In the genomic region with DNA sequence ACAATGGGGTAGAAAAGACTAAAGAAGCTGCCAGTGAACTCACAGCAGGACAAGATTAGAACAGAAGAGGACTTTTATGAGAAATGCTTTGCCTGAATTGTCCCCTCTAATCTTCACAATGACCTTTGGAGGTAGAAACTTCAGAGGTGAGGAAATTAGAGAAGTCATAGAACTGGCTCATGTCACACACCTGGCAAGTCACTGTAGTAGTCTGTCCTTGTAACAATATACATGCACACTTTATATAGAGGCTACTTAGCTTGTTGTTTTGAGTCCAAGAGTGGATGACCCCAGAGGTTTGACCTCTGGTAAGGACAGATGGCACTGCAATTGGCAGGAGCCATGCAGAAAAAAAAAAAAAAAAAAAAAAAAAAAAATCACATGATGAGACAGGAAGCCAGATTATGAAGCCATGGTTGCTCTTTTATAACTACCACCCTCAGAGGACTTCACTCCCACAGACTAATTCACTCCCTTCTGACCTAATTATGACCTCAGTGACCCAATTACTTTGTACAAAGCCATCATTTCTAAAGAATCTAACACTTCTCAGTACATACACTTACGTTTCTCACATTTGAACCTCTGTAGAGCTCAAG, we compare ENCODE assay signal across 16 mouse cellular contexts. TPM values are rescaled to one million over a fixed set of nuclear protein-coding genes. Genes with fewer than 3 reads are reported as not detected.
DNase-seq lines count a peak whose midpoint lies in the region; ATAC-seq and TF ChIP-seq lines count a peak whose summit lies in the region.
"Had no signal": no experiment of that assay in that cellular context is flagged by ENCODE, and none has a peak within 500 bp of the region (broad histone marks: within the 10 kb centered on the region; RNA-seq: fewer than 3 reads in every experiment).

No protein-coding gene starts in this region.

- TF ChIP-seq POLR2A in heart, adult 2 months (IDR thresholded peaks at IDR 0.05; ENCODE audit: insufficient read depth, low read depth, low read length) = no peak

- no peak overlapping the region for H3K4me2 ChIP-seq in heart, embryonic 12.5 days
- no peak overlapping the region for H3K4me2 ChIP-seq in midbrain, embryonic 12.5 days (replicated peaks)
- no peak overlapping the region for H3K4me2 ChIP-seq in midbrain, postnatal 0 days (ENCODE audit: low read depth, low read length, poor library complexity, severe bottlenecking)
- H3K4me2 ChIP-seq: hindbrain, embryonic 13.5 days; limb, embryonic 13.5 days; lung, embryonic 15.5 days had no signal

- H3K36me3 ChIP-seq in heart, adult 2 months (ENCODE audit: control insufficient read depth, insufficient read depth, low read length) = peaks cover 15% of the 10 kb centered on the region
- no peaks in the 10 kb centered on the region for H3K36me3 ChIP-seq in heart, embryonic 12.5 days
- no peaks in the 10 kb centered on the region for H3K36me3 ChIP-seq in midbrain, embryonic 12.5 days
- H3K36me3 ChIP-seq in midbrain, postnatal 0 days (ENCODE audit: insufficient read depth, low read length) = no peaks in the 10 kb centered on the region
- no peaks in the 10 kb centered on the region for H3K36me3 ChIP-seq in splenic B cell, adult 2 months (ENCODE audit: control insufficient read depth, insufficient read depth, low read length, poor library complexity, severe bottlenecking)
- H3K36me3 ChIP-seq: hindbrain, embryonic 13.5 days; limb, embryonic 13.5 days; lung, embryonic 15.5 days had no signal

- H3K27ac ChIP-seq in heart, adult 2 months = 0 out of 2 replicates have a peak overlapping the region, but pooled peaks have one; percentile 8
- no peak overlapping the region for H3K27ac ChIP-seq in heart, embryonic 12.5 days (ENCODE audit: poor library complexity, severe bottlenecking)
- H3K27ac ChIP-seq in midbrain, embryonic 12.5 days (replicated peaks) = no peak overlapping the region
- no peak overlapping the region for H3K27ac ChIP-seq in midbrain, postnatal 0 days (ENCODE audit: low read depth, low read length)
- H3K27ac ChIP-seq: hindbrain, embryonic 13.5 days; left cerebral cortex, adult 2 months; limb, embryonic 13.5 days; lung, embryonic 15.5 days had no signal

- ATAC-seq in heart, embryonic 12.5 days (ENCODE audit: insufficient number of reproducible peaks, low FRiP score) = no peak
- 0 out of 2 replicates have a peak, but pooled peaks have one; percentile 30 for ATAC-seq in midbrain, embryonic 12.5 days (ENCODE audit: low FRiP score, low read depth)
- ATAC-seq in midbrain, postnatal 0 days (ENCODE audit: low FRiP score) = no peak

- H3K27me3 ChIP-seq in heart, adult 2 months (ENCODE audit: control insufficient read depth, insufficient read depth, low read length) = no peaks in the 10 kb centered on the region
- H3K27me3 ChIP-seq in heart, embryonic 12.5 days (replicated peaks) = no peaks in the 10 kb centered on the region
- no peaks in the 10 kb centered on the region for H3K27me3 ChIP-seq in midbrain, embryonic 12.5 days
- no peaks in the 10 kb centered on the region for H3K27me3 ChIP-seq in midbrain, postnatal 0 days (ENCODE audit: insufficient read depth, low read length)
- H3K27me3 ChIP-seq in splenic B cell, adult 2 months (ENCODE audit: control insufficient read depth, insufficient read depth, low read length, poor library complexity, severe bottlenecking) = no peaks in the 10 kb centered on the region
- H3K27me3 ChIP-seq: hindbrain, embryonic 13.5 days; limb, embryonic 13.5 days; lung, embryonic 15.5 days had no signal

- no peak for TF ChIP-seq EP300 in heart, adult 2 months (IDR thresholded peaks at IDR 0.05; ENCODE audit: insufficient read depth, low read depth, low read length)

- H3K79me2 ChIP-seq in heart, adult 2 months (replicated peaks; ENCODE audit: control insufficient read depth, insufficient read depth, low read length) = no peaks in the 10 kb centered on the region; the same call in 1 of the 2 replicates

- no peak for DNase-seq in heart, adult 2 months
- DNase-seq in midbrain, postnatal 0 days (ENCODE audit: low spot score) = no peak
- DNase-seq in adipocyte (ENCODE audit: low spot score) = peak; percentile 38
- DNase-seq in splenic B cell, adult 2 months (ENCODE audit: low read depth, low spot score) = peak; percentile 20
- no peak for DNase-seq in thymus, postnatal 0 days (ENCODE audit: low spot score)
- DNase-seq in embryo, embryonic 10.5 days (ENCODE audit: low spot score) = no peak
- DNase-seq: cerebellum, postnatal 36 days; gastrocnemius, postnatal 25 days; kidney, adult 9 months; thymus, postnatal 36 days had no signal

- 34% methylated on average over 1 of the region's 1 CpGs for WGBS in heart, adult 2 months
- WGBS in heart, embryonic 12.5 days = 80% methylated on average over 1 of the region's 1 CpGs
- WGBS in midbrain, embryonic 12.5 days = 47% methylated on average over 1 of the region's 1 CpGs
- 78% methylated on average over 1 of the region's 1 CpGs for WGBS in midbrain, postnatal 0 days

- no peaks in the 10 kb centered on the region for H3K9me3 ChIP-seq in heart, embryonic 12.5 days (replicated peaks)
- no peaks in the 10 kb centered on the region for H3K9me3 ChIP-seq in midbrain, embryonic 12.5 days
- H3K9me3 ChIP-seq in midbrain, postnatal 0 days (ENCODE audit: low read length) = no peaks in the 10 kb centered on the region
- H3K9me3 ChIP-seq: hindbrain, embryonic 13.5 days; limb, embryonic 13.5 days; lung, embryonic 15.5 days had no signal

- intact Hi-C loops in heart, adult 2 months (cut with DNase I) = loop anchor here (2.0 kb wide), 1 partner anchor 15 kb away; no protein-coding TSS in a partner anchor

- H3K4me3 ChIP-seq in heart, adult 2 months = no peak overlapping the region
- H3K4me3 ChIP-seq in heart, embryonic 12.5 days = no peak overlapping the region
- H3K4me3 ChIP-seq in midbrain, embryonic 12.5 days = no peak overlapping the region
- H3K4me3 ChIP-seq in midbrain, postnatal 0 days (ENCODE audit: low read depth, low read length) = no peak overlapping the region
- H3K4me3 ChIP-seq: hindbrain, embryonic 13.5 days; left cerebral cortex, adult 2 months; limb, embryonic 13.5 days; lung, embryonic 15.5 days had no signal

- H3K4me1 ChIP-seq in heart, adult 2 months (ENCODE audit: control insufficient read depth, insufficient read depth, low read length) = peaks cover 2% of the 10 kb centered on the region; the same call in 1 of the 2 replicates
- H3K4me1 ChIP-seq in heart, embryonic 12.5 days (replicated peaks) = peaks cover 10% of the 10 kb centered on the region
- H3K4me1 ChIP-seq in midbrain, embryonic 12.5 days = peaks cover 12% of the 10 kb centered on the region; the same call in 1 of the 2 replicates
- H3K4me1 ChIP-seq in midbrain, postnatal 0 days (ENCODE audit: insufficient read depth, low read length) = no peaks in the 10 kb centered on the region
- H3K4me1 ChIP-seq: lung, embryonic 15.5 days had no signal

- no peak for TF ChIP-seq CTCF in heart, adult 2 months (IDR thresholded peaks at IDR 0.05)
- no peak for TF ChIP-seq CTCF in midbrain, postnatal 0 days (IDR thresholded peaks at IDR 0.05)

- no peak overlapping the region for H3K9ac ChIP-seq in heart, adult 2 months (ENCODE audit: low read depth, low read length)
- no peak overlapping the region for H3K9ac ChIP-seq in heart, embryonic 12.5 days
- H3K9ac ChIP-seq in midbrain, embryonic 12.5 days (replicated peaks) = no peak overlapping the region
- no peak overlapping the region for H3K9ac ChIP-seq in midbrain, postnatal 0 days (replicated peaks; ENCODE audit: low read length, poor library complexity, severe bottlenecking)
- H3K9ac ChIP-seq: hindbrain, embryonic 13.5 days; limb, embryonic 13.5 days; lung, embryonic 15.5 days had no signal

RNA-seq across cellular contexts. Expression of a gene that starts 20.1 kb away (rescaled TPM):
- 10 to 100 TPM; 82.9 to 93.8 TPM for total RNA-seq in heart, adult 2 months (2021)
- 72.9 and 227 TPM in 2 replicates for polyA plus RNA-seq in heart, adult 2 months (2012; rRNA removed)
- 163 and 170 TPM in 2 replicates for polyA plus RNA-seq in heart, embryonic 12.5 days (2016; fragmentation: Nextera tagmentation; extraction: Ambion mirVana)
- 217 and 224 TPM in 2 replicates for polyA plus RNA-seq in midbrain, embryonic 12.5 days (2016; fragmentation: Nextera tagmentation; extraction: Ambion mirVana)
- total RNA-seq in midbrain, postnatal 0 days (2014; rRNA removed) = 73.8 and 82.5 TPM in 2 replicates
- polyA plus RNA-seq in midbrain, postnatal 0 days (2015; fragmentation: Nextera tagmentation; extraction: Ambion mirVana) = 112 and 114 TPM in 2 replicates
- polyA plus RNA-seq in thymus, postnatal 0 days (2015; fragmentation: Nextera tagmentation; extraction: Ambion mirVana) = 166 and 178 TPM in 2 replicates

Comparison
In these comparisons a context has a peak if more than half of its experiments do, and no peak if none do; other contexts are left out.
1. DNase-seq: peak in adipocyte (single experiment) and splenic B cell, adult 2 months (single experiment); none in heart, adult 2 months (0 of 2), midbrain, postnatal 0 days (single experiment), thymus, postnatal 0 days (single experiment) and embryo, embryonic 10.5 days (single experiment).